In genomic region chr12:73125250-73125649, GRCm38 (mm10) we compare ENCODE assay signal across 23 mouse cellular contexts. TPM values are rescaled to one million over a fixed set of nuclear protein-coding genes. Genes with fewer than 3 reads are reported as not detected.
DNase-seq lines count a peak whose midpoint lies in the region; ATAC-seq and TF ChIP-seq lines count a peak whose summit lies in the region.
"Had no signal": no experiment of that assay in that cellular context is flagged by ENCODE, and none has a peak within 500 bp of the region (broad histone marks: within the 10 kb centered on the region; RNA-seq: fewer than 3 reads in every experiment).

No protein-coding gene starts in this region.

- no peaks in the 10 kb centered on the region for H3K9me3 ChIP-seq in heart, embryonic 11.5 days (replicated peaks; ENCODE audit: control insufficient read depth, low read length)
- no peaks in the 10 kb centered on the region for H3K9me3 ChIP-seq in midbrain, embryonic 15.5 days
- no peaks in the 10 kb centered on the region for H3K9me3 ChIP-seq in midbrain, embryonic 13.5 days
- H3K9me3 ChIP-seq: embryonic facial prominence, embryonic 12.5 days; forebrain, embryonic 12.5 days; hindbrain, embryonic 12.5 days; midbrain, embryonic 12.5 days had no signal

- H3K9ac ChIP-seq in heart, embryonic 11.5 days (ENCODE audit: low read depth, low read length), result no peak overlapping the region
- H3K9ac ChIP-seq in midbrain, embryonic 15.5 days, result no peak overlapping the region
- no peak overlapping the region for H3K9ac ChIP-seq in midbrain, embryonic 13.5 days (replicated peaks)
- H3K9ac ChIP-seq: embryonic facial prominence, embryonic 12.5 days; forebrain, embryonic 12.5 days; hindbrain, embryonic 12.5 days; midbrain, embryonic 12.5 days had no signal

- H3K79me2 ChIP-seq in myocyte (ENCODE audit: control insufficient read depth, insufficient read depth), result peaks cover 71% of the 10 kb centered on the region

- H3K4me3 ChIP-seq in heart, embryonic 11.5 days (ENCODE audit: low read depth, low read length), result no peak overlapping the region
- 0 out of 2 replicates have a peak overlapping the region, but pooled peaks have one; percentile 87 for H3K4me3 ChIP-seq in layer of hippocampus, adult 2 months
- no peak overlapping the region for H3K4me3 ChIP-seq in midbrain, embryonic 15.5 days
- H3K4me3 ChIP-seq in midbrain, embryonic 13.5 days (replicated peaks), result no peak overlapping the region
- H3K4me3 ChIP-seq in myocyte, result peak overlapping the region; percentile 61
- H3K4me3 ChIP-seq: embryonic facial prominence, embryonic 12.5 days; hindbrain, embryonic 12.5 days had no signal

- peak overlapping the region; percentile 71; the same call in 1 of the 2 replicates for H3K4me2 ChIP-seq in heart, embryonic 11.5 days
- H3K4me2 ChIP-seq in midbrain, embryonic 15.5 days, result peak overlapping the region; percentile 13; the same call in 1 of the 2 replicates
- H3K4me2 ChIP-seq in midbrain, embryonic 13.5 days (replicated peaks), result no peak overlapping the region; the same call in 1 of the 2 replicates
- peak overlapping the region; percentile 87 for H3K4me2 ChIP-seq in myocyte (ENCODE audit: low read depth)

- DNase-seq in heart, adult 9 months (ENCODE audit: low spot score in 2 of 2), result no peak
- no peak for DNase-seq in layer of hippocampus, adult 2 months (ENCODE audit: low spot score in 2 of 2)
- no peak for DNase-seq in layer of hippocampus, adult 9-11 months
- no peak for DNase-seq in MN1 (ENCODE audit: low spot score)
- DNase-seq: adrenal gland, postnatal 14 days; cerebellum, adult 18-20 months; cerebellum, postnatal 36 days; gastrocnemius, postnatal 10 days; heart, adult 18-20 months; kidney, adult 11 months; kidney, postnatal 25 days; lung, postnatal 4 days; thymus, adult 18-20 months had no signal

- TF ChIP-seq CTCF in layer of hippocampus, adult 2 months (conservative IDR thresholded peaks at IDR 0.05), result no peak

- no peak for TF ChIP-seq POLR2A in myocyte (IDR thresholded peaks at IDR 0.05; ENCODE audit: insufficient read length, low read depth)

- H3K4me1 ChIP-seq in heart, embryonic 11.5 days (ENCODE audit: control insufficient read depth, insufficient read depth, low read length), result peaks cover 7% of the 10 kb centered on the region
- peaks cover 13% of the 10 kb centered on the region for H3K4me1 ChIP-seq in midbrain, embryonic 15.5 days
- H3K4me1 ChIP-seq in midbrain, embryonic 13.5 days (replicated peaks), result peaks cover 16% of the 10 kb centered on the region

- H3K36me3 ChIP-seq in heart, embryonic 11.5 days (ENCODE audit: control insufficient read depth, insufficient read depth, low read length), result no peaks in the 10 kb centered on the region
- H3K36me3 ChIP-seq in midbrain, embryonic 15.5 days (replicated peaks), result no peaks in the 10 kb centered on the region
- H3K36me3 ChIP-seq in midbrain, embryonic 13.5 days, result no peaks in the 10 kb centered on the region
- H3K36me3 ChIP-seq in myocyte (ENCODE audit: control insufficient read depth, insufficient read depth), result no peaks in the 10 kb centered on the region
- H3K36me3 ChIP-seq: embryonic facial prominence, embryonic 12.5 days; forebrain, embryonic 12.5 days; hindbrain, embryonic 12.5 days; midbrain, embryonic 12.5 days had no signal

- H3ac ChIP-seq in myocyte (ENCODE audit: control insufficient read depth, insufficient read length), result no peak overlapping the region

- no peak overlapping the region for H3K27ac ChIP-seq in heart, embryonic 11.5 days (ENCODE audit: low read depth, low read length)
- no peak overlapping the region for H3K27ac ChIP-seq in layer of hippocampus, adult 2 months
- no peak overlapping the region for H3K27ac ChIP-seq in midbrain, embryonic 15.5 days
- H3K27ac ChIP-seq in midbrain, embryonic 13.5 days, result no peak overlapping the region
- H3K27ac ChIP-seq: embryonic facial prominence, embryonic 12.5 days; forebrain, embryonic 12.5 days; hindbrain, embryonic 12.5 days; midbrain, embryonic 12.5 days had no signal

- 59% methylated on average over 4 of the region's 4 CpGs for WGBS in heart, embryonic 11.5 days (ENCODE audit: insufficient replicate concordance)
- WGBS in midbrain, embryonic 15.5 days, result 83% methylated on average over 4 of the region's 4 CpGs
- WGBS in midbrain, embryonic 13.5 days, result 80% methylated on average over 4 of the region's 4 CpGs

- ATAC-seq in heart, embryonic 11.5 days (replicated peaks; ENCODE audit: insufficient number of reproducible peaks, low FRiP score, low TSS enrichment), result no peak
- ATAC-seq in midbrain, embryonic 15.5 days (replicated peaks), result no peak
- no peak for ATAC-seq in midbrain, embryonic 13.5 days
- ATAC-seq: activated CD4-positive, CD25-positive, alpha-beta regulatory T cell, adult 4 months; Patski had no signal

- H3K27me3 ChIP-seq in heart, embryonic 11.5 days (ENCODE audit: control insufficient read depth, insufficient read depth, low read length), result no peaks in the 10 kb centered on the region
- no peaks in the 10 kb centered on the region for H3K27me3 ChIP-seq in midbrain, embryonic 15.5 days (replicated peaks)
- no peaks in the 10 kb centered on the region for H3K27me3 ChIP-seq in midbrain, embryonic 13.5 days
- no peaks in the 10 kb centered on the region for H3K27me3 ChIP-seq in myocyte (ENCODE audit: control insufficient read depth, insufficient read depth, insufficient read length)
- H3K27me3 ChIP-seq: embryonic facial prominence, embryonic 12.5 days; forebrain, embryonic 12.5 days; hindbrain, embryonic 12.5 days; midbrain, embryonic 12.5 days; Patski had no signal

TF ChIP-seq in myocyte, 11 proteins besides CTCF, POLR2A, EP300 and RAD21:
- peak in 1 of 3 experiments; percentile 60 for TF ChIP-seq MYOG (IDR thresholded peaks at IDR 0.05; ENCODE audit: control insufficient read depth in 1 of 3, insufficient read depth in 1 of 3, insufficient read length in 2 of 3, low read depth in 2 of 3)
- no peak for TF ChIP-seq TCF3 (IDR thresholded peaks at IDR 0.05; ENCODE audit: insufficient read length, low read depth)
- TF ChIP-seq MYOD1 (IDR thresholded peaks at IDR 0.05; ENCODE audit: control insufficient read depth in 1 of 3, insufficient read length in 2 of 3, low read depth in 2 of 3), result peak in 2 of 3 experiments; percentile 52 to 57

RNA-seq across cellular contexts. Expression of gene Mnat1, which starts 1.7 kb away (rescaled TPM):
- polyA plus RNA-seq in heart, embryonic 11.5 days (2014; fragmentation: Nextera tagmentation; extraction: Ambion mirVana), result 32.6 and 32.8 TPM in 2 replicates
- 10 to 100 TPM; 25.6 to 26.9 TPM for total RNA-seq in layer of hippocampus, adult 2 months (2021)
- 16.7 and 17.6 TPM in 2 replicates for polyA plus RNA-seq in midbrain, embryonic 15.5 days (2015; fragmentation: Nextera tagmentation; extraction: Ambion mirVana)
- polyA plus RNA-seq in midbrain, embryonic 13.5 days (2015; fragmentation: Nextera tagmentation; extraction: Ambion mirVana), result 18.8 and 19.2 TPM in 2 replicates
- 30.4 TPM for polyA plus RNA-seq in myocyte (2012; fragmentation: generic; extraction: Trizol)

RNA-seq across cellular contexts. Expression of gene Six4, which starts 12.0 kb away (rescaled TPM):
- polyA plus RNA-seq in heart, embryonic 11.5 days (2014; fragmentation: Nextera tagmentation; extraction: Ambion mirVana), result 2.5 and 3.0 TPM in 2 replicates
- 1 to 10 TPM in 1 of 2 experiments, under 1 TPM in 1; 0.77 to 1.0 TPM for total RNA-seq in layer of hippocampus, adult 2 months (2021)
- polyA plus RNA-seq in midbrain, embryonic 15.5 days (2015; fragmentation: Nextera tagmentation; extraction: Ambion mirVana), result 0.14 and 0.26 TPM in 2 replicates
- polyA plus RNA-seq in midbrain, embryonic 13.5 days (2015; fragmentation: Nextera tagmentation; extraction: Ambion mirVana), result 0.37 and 0.61 TPM in 2 replicates
- polyA plus RNA-seq in myocyte (2012; fragmentation: generic; extraction: Trizol), result 4.9 TPM

Comparison
In these comparisons a context has a peak if more than half of its experiments do, and no peak if none do; other contexts are left out.
1. H3K4me3 ChIP-seq: peak in layer of hippocampus, adult 2 months (single experiment) and myocyte (single experiment); none in heart, embryonic 11.5 days (single experiment), midbrain, embryonic 15.5 days (single experiment) and midbrain, embryonic 13.5 days (single experiment).